Mouse (Mus musculus) ES-E14 (cell line): ENCODE measurements around the gene Lsm14a. TPM values are rescaled to one million over a fixed set of nuclear protein-coding genes. Genes with fewer than 3 reads are reported as not detected.
A peak's percentile ranks its signal among the peaks of the same experiment; 100 is the strongest.

Source experiments
- DNase-seq: peaks from one replicate; pipeline ENCODE4 v3.0.0-alpha.2; 2013; ENCODE audit warnings: low read depth, low spot score
- H3K27ac ChIP-seq: 2 replicates; pipeline ENCODE4 v1.5.1; 2012; ENCODE audit warnings: low read depth, mild to moderate bottlenecking, low read length, moderate library complexity, mixed read lengths; ENCODE audit not compliant: poor library complexity, insufficient read depth, severe bottlenecking
- H3K36me3 ChIP-seq: 2 replicates; pipeline ENCODE4 v1.6.1; 2012; ENCODE audit warnings: mild to moderate bottlenecking, low read length, moderate library complexity, mixed read lengths; ENCODE audit not compliant: control insufficient read depth, poor library complexity, insufficient read depth, severe bottlenecking
- H3K4me1 ChIP-seq, 2 experiments: fragments of 150-350 bp in 1 of 2; sonication (generic) in 1 of 2; 2 replicates each; pipeline ENCODE4 v1.6.1; 2012; ENCODE audit warnings: low read length in 2 of 2, mild to moderate bottlenecking in 1 of 2, mixed read lengths in 1 of 2; ENCODE audit not compliant: control insufficient read depth in 2 of 2, insufficient read depth in 2 of 2, poor library complexity in 1 of 2
- H3K4me3 ChIP-seq, 2 experiments: fragments of 150-350 bp in 1 of 2; sonication (generic) in 1 of 2; 2 replicates each; pipeline ENCODE4 v1.5.1; 2012; ENCODE audit warnings: low read length in 2 of 2, low read depth in 1 of 2, mild to moderate bottlenecking in 1 of 2, mixed read lengths in 1 of 2; ENCODE audit not compliant: insufficient read depth in 1 of 2, poor library complexity in 1 of 2, severe bottlenecking in 1 of 2
- H3K9ac ChIP-seq: 2 replicates; pipeline ENCODE4 v1.6.1; 2012; ENCODE audit warnings: low read depth, mild to moderate bottlenecking, low read length, mixed read lengths; ENCODE audit not compliant: poor library complexity, insufficient read depth, severe bottlenecking
- H3K9me3 ChIP-seq: fragments of 150-350 bp; sonication (generic); 2 replicates; pipeline ENCODE4 v1.6.1; 2012; ENCODE audit warnings: low read depth, mild to moderate bottlenecking, low read length; ENCODE audit not compliant: control insufficient read depth, insufficient read depth
- CHD2 ChIP-seq: IDR thresholded peaks from 2 replicates; pipeline ENCODE4 v1.6.1; 2014; ENCODE audit warnings: mild to moderate bottlenecking, low read depth, low read length, inconsistent platforms
- HCFC1 ChIP-seq: IDR thresholded peaks from 2 replicates; pipeline ENCODE4 v1.6.1; 2012; ENCODE audit warnings: low read length, inconsistent platforms, borderline replicate concordance; ENCODE audit not compliant: insufficient read depth
- MAFK ChIP-seq: IDR thresholded peaks from 2 replicates; pipeline ENCODE4 v1.6.1; 2014; ENCODE audit warnings: mild to moderate bottlenecking, low read depth, low read length, inconsistent platforms; ENCODE audit not compliant: insufficient read depth
- ZC3H11A ChIP-seq: IDR thresholded peaks from 2 replicates; pipeline ENCODE4 v1.6.1; 2012; ENCODE audit warnings: low read depth, mild to moderate bottlenecking, inconsistent platforms, low read length, borderline replicate concordance
- ZNF384 ChIP-seq: IDR thresholded peaks from 2 replicates; pipeline ENCODE4 v1.6.1; 2012; ENCODE audit warnings: low read depth, low read length, inconsistent platforms
- in situ Hi-C, 2 experiments: fragments of 600-800 bp; cut with MboI; formaldehyde crosslinking; loops; one replicate each; pipeline ENCODE4 v1.15.1; 2025; ENCODE audit warnings: low sequenced_read_pairs in 2 of 2, inconsistent platforms in 1 of 2; ENCODE audit not compliant: unreplicated experiment in 2 of 2
- total RNA-seq: library from RNA; depleted of rRNA; stranded (reverse); fragments of 300-350 nt; gene quantifications from 2 replicates; pipeline ENCODE4 v1.2.3, GENCODE M21; 2012

Lsm14a gene
- total RNA-seq, 1 experiment: 72.7 TPM

DNA sequence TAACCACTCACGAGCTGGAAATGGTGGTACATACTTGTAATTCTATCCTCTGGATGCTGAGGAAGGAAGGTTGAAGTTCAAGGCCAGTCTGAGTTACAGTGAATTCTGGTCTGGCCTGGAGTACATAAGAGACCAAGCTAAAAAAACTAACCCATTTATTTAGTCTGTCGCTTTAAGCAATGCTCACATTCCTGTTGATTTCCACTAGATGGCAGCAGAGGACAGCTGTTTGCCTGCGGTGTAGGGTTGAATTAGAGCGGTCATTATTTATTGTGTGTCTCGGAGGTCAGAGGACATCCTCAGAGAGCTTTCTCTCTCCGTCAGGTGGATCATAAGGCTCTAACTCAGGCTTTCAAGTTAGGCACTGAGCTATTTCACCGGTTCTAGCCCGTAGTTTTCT is 14.4 kb upstream of the Lsm14a start:
- no peaks in the 10 kb centered on the region for H3K9me3 ChIP-seq
- H3K36me3 ChIP-seq: no peaks in the 10 kb centered on the region
- no peak overlapping the region for H3K9ac ChIP-seq
- no peak overlapping the region for H3K27ac ChIP-seq
- DNase-seq: peak; percentile 51
- H3K4me3 ChIP-seq: no peak overlapping the region
- peaks cover 0 to 2% of the 10 kb centered on the region in 2 experiments; a peak in 1 of 4 replicates for H3K4me1 ChIP-seq
- in situ Hi-C loops: loop anchor here (5.0 to 25.0 kb wide), 2 partner anchors 255 to 265 kb away; partner anchors contain the start of gene Kctd15 (in 1 of the 2)
- TF ChIP-seq MAFK (no peak), ZC3H11A (peak; percentile 63; the same call in 1 of the 2 replicates), ZNF384 (peak; percentile 37; the same call in 1 of the 2 replicates), HCFC1 (no peak), CHD2 (no peak)

DNA sequence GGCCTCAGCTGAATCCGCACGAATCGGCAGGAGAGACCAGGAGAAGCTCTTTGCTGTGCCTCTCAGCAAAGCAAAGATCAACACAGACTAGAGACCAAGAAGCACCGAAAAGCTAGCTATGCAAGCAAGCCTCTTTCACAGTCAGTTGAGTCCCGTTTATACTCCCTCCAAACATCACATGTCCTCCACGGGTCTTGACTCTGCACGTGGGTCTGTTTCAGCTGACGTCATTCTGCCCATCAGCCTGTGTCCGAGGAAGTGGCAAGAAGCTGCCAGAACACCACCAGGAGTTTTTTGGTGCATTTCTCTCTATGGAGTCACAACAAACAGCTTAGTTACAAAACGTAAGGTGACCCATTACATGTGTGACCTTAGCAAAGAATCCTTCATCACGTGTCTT is 10.8 kb upstream of the Lsm14a start:
- no peak overlapping the region for H3K4me3 ChIP-seq
- no peaks in the 10 kb centered on the region; a peak in 1 of 4 replicates for H3K4me1 ChIP-seq
- H3K9me3 ChIP-seq: no peaks in the 10 kb centered on the region
- in situ Hi-C loops: loop anchor here in 1 of 2 experiments (25.0 kb wide), 1 partner anchor 258 kb away; the partner anchor contains the start of gene Kctd15
- no peak overlapping the region for H3K9ac ChIP-seq
- H3K36me3 ChIP-seq: no peaks in the 10 kb centered on the region
- TF ChIP-seq ZNF384 (no peak), MAFK (no peak), CHD2 (no peak), HCFC1 (no peak), ZC3H11A (no peak)
- no peak for DNase-seq
- H3K27ac ChIP-seq: no peak overlapping the region

DNA sequence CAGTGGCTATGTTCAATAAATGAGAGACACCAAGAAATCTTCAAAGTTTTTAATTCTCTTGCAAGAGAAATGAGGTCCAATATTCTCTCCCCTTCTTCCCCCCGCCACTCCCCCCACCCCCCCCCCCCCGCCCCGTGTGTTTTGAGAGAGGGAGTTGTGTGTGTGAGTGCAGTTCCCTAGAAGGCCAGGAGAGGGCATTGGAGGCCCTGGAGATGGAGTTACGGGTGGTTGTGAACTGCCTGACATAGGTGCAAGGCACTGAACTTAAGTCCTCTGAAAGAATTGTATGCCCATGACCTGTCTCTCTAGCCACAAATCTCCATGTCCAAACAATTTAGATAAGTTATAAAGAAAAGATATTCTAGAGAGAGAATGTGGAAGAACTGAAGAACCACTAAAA is 7.0 kb upstream of the Lsm14a start:
- DNase-seq: peak; percentile 39
- Histone ChIP-seq H3K4me3 (no peak overlapping the region), H3K27ac (no peak overlapping the region), H3K36me3 (no peaks in the 10 kb centered on the region), H3K9me3 (no peaks in the 10 kb centered on the region), H3K9ac (no peak overlapping the region), H3K4me1 (no peaks in the 10 kb centered on the region)
- in situ Hi-C loops: loop anchor here in 1 of 2 experiments (25.0 kb wide), 1 partner anchor 262 kb away; the partner anchor contains the start of gene Kctd15
- 0 out of 2 replicates have a peak, but pooled peaks have one; percentile 22 for TF ChIP-seq ZC3H11A
- TF ChIP-seq MAFK: no peak

DNA sequence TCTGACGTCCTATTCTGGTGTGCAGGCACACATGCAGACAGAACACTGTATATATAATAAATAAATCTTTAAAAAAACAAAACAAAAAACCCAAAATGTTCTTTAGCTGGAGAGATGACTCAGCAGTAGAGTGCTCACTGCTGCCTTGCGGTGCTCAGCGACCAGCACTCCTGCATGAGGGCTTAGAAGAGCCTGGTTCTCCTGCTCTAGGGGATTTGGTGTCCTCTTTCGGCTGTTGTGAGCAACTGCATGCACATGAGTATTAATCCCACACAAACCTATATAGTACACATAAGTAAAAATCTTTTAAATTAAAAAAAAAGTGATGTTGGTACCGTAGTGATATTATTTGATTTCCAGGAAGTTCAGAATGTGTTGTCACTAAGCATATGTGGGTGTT is 5.7 kb upstream of the Lsm14a start:
- Histone ChIP-seq H3K9ac (no peak overlapping the region), H3K4me1 (no peaks in the 10 kb centered on the region), H3K27ac (no peak overlapping the region), H3K9me3 (no peaks in the 10 kb centered on the region), H3K36me3 (no peaks in the 10 kb centered on the region), H3K4me3 (no peak overlapping the region)
- no peak for DNase-seq
- in situ Hi-C loops: no loop called here
- TF ChIP-seq ZNF384 (no peak), ZC3H11A (no peak), CHD2 (no peak), MAFK (peak; percentile 19; the same call in 1 of the 2 replicates), HCFC1 (no peak)

DNA sequence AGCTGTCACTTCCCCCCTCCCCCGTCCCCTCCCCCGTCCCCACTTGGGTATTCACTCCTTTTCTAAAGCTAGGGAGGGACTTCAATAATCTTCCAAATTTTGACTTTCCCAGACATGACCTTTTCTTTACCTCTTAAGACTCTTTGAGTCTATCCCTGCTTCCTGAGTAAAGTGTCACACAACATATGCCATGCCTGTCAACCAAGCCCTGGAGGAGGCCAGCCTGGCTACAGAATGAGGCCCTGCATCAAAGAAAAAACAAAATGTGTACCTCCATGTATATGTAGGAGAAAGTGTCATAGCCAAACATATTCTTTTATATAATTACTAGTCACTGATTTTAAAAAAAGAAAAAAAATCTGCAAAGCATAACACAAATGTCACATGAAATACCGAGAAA is 3.7 kb upstream of the Lsm14a start:
- in situ Hi-C loops: no loop called here
- Histone ChIP-seq H3K4me1 (no peaks in the 10 kb centered on the region), H3K27ac (no peak overlapping the region), H3K36me3 (no peaks in the 10 kb centered on the region), H3K9me3 (no peaks in the 10 kb centered on the region), H3K9ac (no peak overlapping the region), H3K4me3 (no peak overlapping the region)
- no peak for DNase-seq
- TF ChIP-seq ZC3H11A: no peak
- no peak for TF ChIP-seq HCFC1
- no peak for TF ChIP-seq MAFK
